In genomic region chr6:72538562-72539031, GRCm38 (mm10) we compare ENCODE assay signal across 8 mouse cellular contexts. TPM values are rescaled to one million over a fixed set of nuclear protein-coding genes. Genes with fewer than 3 reads are reported as not detected.
DNase-seq lines count a peak whose midpoint lies in the region; ATAC-seq and TF ChIP-seq lines count a peak whose summit lies in the region.

No protein-coding gene starts in this region.

- H3ac ChIP-seq in myocyte (ENCODE audit: control insufficient read depth, insufficient read length) = no peak overlapping the region

- H3K27ac ChIP-seq in heart, embryonic 11.5 days (ENCODE audit: low read depth, low read length) = no peak overlapping the region
- H3K27ac ChIP-seq in kidney, embryonic 16.5 days (ENCODE audit: low read length) = 0 out of 2 replicates have a peak overlapping the region, but pooled peaks have one; percentile 68
- H3K27ac ChIP-seq in liver, adult 2 months (replicated peaks; ENCODE audit: insufficient read depth, low read depth, low read length) = peak overlapping the region; percentile 68

- WGBS in heart, embryonic 11.5 days (ENCODE audit: insufficient replicate concordance) = 2% methylated on average over 16 of the region's 16 CpGs
- 2% methylated on average over 16 of the region's 16 CpGs for WGBS in kidney, embryonic 16.5 days
- WGBS in liver, adult 2 months = 3% methylated on average over 16 of the region's 16 CpGs

- no peaks in the 10 kb centered on the region for H3K36me3 ChIP-seq in heart, embryonic 11.5 days (ENCODE audit: control insufficient read depth, insufficient read depth, low read length)
- no peaks in the 10 kb centered on the region for H3K36me3 ChIP-seq in kidney, embryonic 16.5 days (ENCODE audit: insufficient read depth, low read length)
- no peaks in the 10 kb centered on the region for H3K36me3 ChIP-seq in liver, adult 2 months (ENCODE audit: control insufficient read depth, insufficient read depth, low read length)
- H3K36me3 ChIP-seq in myocyte (ENCODE audit: control insufficient read depth, insufficient read depth) = no peaks in the 10 kb centered on the region
- H3K36me3 ChIP-seq in splenic B cell, adult 2 months (ENCODE audit: control insufficient read depth, insufficient read depth, low read length, poor library complexity, severe bottlenecking) = no peaks in the 10 kb centered on the region

- H3K4me2 ChIP-seq in heart, embryonic 11.5 days = peak overlapping the region; percentile 77
- peak overlapping the region; percentile 63 for H3K4me2 ChIP-seq in kidney, embryonic 16.5 days (replicated peaks; ENCODE audit: low read depth, low read length)
- H3K4me2 ChIP-seq in myocyte (ENCODE audit: low read depth) = peak overlapping the region; percentile 77

- ATAC-seq in erythroblast, adult 5-6 weeks (replicated peaks; ENCODE audit: low FRiP score, poor library complexity, severe bottlenecking) = peak; percentile 84
- peak; percentile 88 for ATAC-seq in heart, embryonic 11.5 days (replicated peaks; ENCODE audit: insufficient number of reproducible peaks, low FRiP score, low TSS enrichment)
- ATAC-seq in kidney, embryonic 16.5 days (ENCODE audit: low FRiP score, low TSS enrichment) = peak; percentile 96

- H3K27me3 ChIP-seq in heart, embryonic 11.5 days (ENCODE audit: control insufficient read depth, insufficient read depth, low read length) = no peaks in the 10 kb centered on the region
- H3K27me3 ChIP-seq in kidney, embryonic 16.5 days (ENCODE audit: insufficient read depth, low read length) = no peaks in the 10 kb centered on the region
- no peaks in the 10 kb centered on the region for H3K27me3 ChIP-seq in liver, adult 2 months (ENCODE audit: control insufficient read depth, insufficient read depth, low read length)
- no peaks in the 10 kb centered on the region for H3K27me3 ChIP-seq in myocyte (ENCODE audit: control insufficient read depth, insufficient read depth, insufficient read length)
- no peaks in the 10 kb centered on the region for H3K27me3 ChIP-seq in splenic B cell, adult 2 months (ENCODE audit: control insufficient read depth, insufficient read depth, low read length, poor library complexity, severe bottlenecking)

- no peaks in the 10 kb centered on the region for H3K9me3 ChIP-seq in heart, embryonic 11.5 days (replicated peaks; ENCODE audit: control insufficient read depth, low read length)
- H3K9me3 ChIP-seq in kidney, embryonic 16.5 days (ENCODE audit: low read length) = no peaks in the 10 kb centered on the region

- no peaks in the 10 kb centered on the region for H3K79me2 ChIP-seq in liver, adult 2 months (ENCODE audit: control insufficient read depth, insufficient read depth, low read length)
- H3K79me2 ChIP-seq in myocyte (ENCODE audit: control insufficient read depth, insufficient read depth) = no peaks in the 10 kb centered on the region

- H3K9ac ChIP-seq in heart, embryonic 11.5 days (ENCODE audit: low read depth, low read length) = peak overlapping the region; percentile 65
- peak overlapping the region; percentile 74 for H3K9ac ChIP-seq in kidney, embryonic 16.5 days (replicated peaks; ENCODE audit: low read length)
- peak overlapping the region; percentile 83 for H3K9ac ChIP-seq in liver, adult 2 months (ENCODE audit: low read depth, low read length)

- H3K4me1 ChIP-seq in heart, embryonic 11.5 days (ENCODE audit: control insufficient read depth, insufficient read depth, low read length) = no peaks in the 10 kb centered on the region
- peaks cover 19% of the 10 kb centered on the region for H3K4me1 ChIP-seq in kidney, embryonic 16.5 days (ENCODE audit: insufficient read depth, low read length)
- 0 out of 2 replicates have a peak, but pooled peaks cover 3% of the 10 kb centered on the region for H3K4me1 ChIP-seq in liver, adult 2 months (ENCODE audit: control insufficient read depth, insufficient read depth, low read length)

- H3K4me3 ChIP-seq in heart, embryonic 11.5 days (ENCODE audit: low read depth, low read length) = peak overlapping the region; percentile 56
- H3K4me3 ChIP-seq in kidney, embryonic 16.5 days (ENCODE audit: low read length) = peak overlapping the region; percentile 58
- H3K4me3 ChIP-seq in liver, adult 2 months (ENCODE audit: insufficient read depth, low read depth, low read length) = peak overlapping the region; percentile 74
- H3K4me3 ChIP-seq in myocyte = peak overlapping the region; percentile 25

- TF ChIP-seq CTCF in liver, adult 2 months (IDR thresholded peaks at IDR 0.05; ENCODE audit: low read depth, low read length) = no peak

- DNase-seq in B cell, adult 2 months = peak; percentile 83 to 86
- peak; percentile 99 for DNase-seq in brain, adult 2 months (ENCODE audit: low read depth, low spot score)
- DNase-seq in liver, adult 2 months (ENCODE audit: extremely low read depth, low read depth, low spot score) = peak; percentile 93
- DNase-seq in splenic B cell, adult 2 months (ENCODE audit: low read depth, low spot score) = peak; percentile 92

- peak; percentile 69; the same call in 1 of the 2 replicates for TF ChIP-seq POLR2A in liver, adult 2 months (IDR thresholded peaks at IDR 0.05; ENCODE audit: extremely low read depth, insufficient read depth, low read length)
- peak; percentile 60 for TF ChIP-seq POLR2A in myocyte (IDR thresholded peaks at IDR 0.05; ENCODE audit: insufficient read length, low read depth)

TF ChIP-seq in myocyte, 11 proteins besides CTCF, POLR2A, EP300 and RAD21:
- TF ChIP-seq TCF12 (IDR thresholded peaks at IDR 0.05; ENCODE audit: insufficient read depth, poor library complexity, severe bottlenecking) (no peak), POLR2AphosphoS2 (IDR thresholded peaks at IDR 0.05; ENCODE audit: insufficient read length, low read depth) (peak; percentile 66)

RNA-seq across cellular contexts. Expression of gene Capg, which starts 5.6 kb away (rescaled TPM):
- 10.2 and 21.1 TPM in 2 replicates for total RNA-seq in erythroblast, adult 5-6 weeks (2015; ENCODE audit: low replicate concordance)
- 22.2 and 29.0 TPM in 2 replicates for total RNA-seq in erythroblast, adult 5-6 weeks (2017; ENCODE audit: low replicate concordance)
- polyA plus RNA-seq in heart, embryonic 11.5 days (2014; fragmentation: Nextera tagmentation; extraction: Ambion mirVana) = 22.7 and 25.9 TPM in 2 replicates
- polyA plus RNA-seq in kidney, embryonic 16.5 days (2015; fragmentation: Nextera tagmentation; extraction: Ambion mirVana) = 83.1 and 94.3 TPM in 2 replicates
- total RNA-seq in liver, adult 2 months (2014; rRNA removed) = 3.9 and 4.3 TPM in 2 replicates
- polyA plus RNA-seq in liver, adult 2 months (2012; rRNA removed) = 2.2 and 2.8 TPM in 2 replicates
- polyA plus RNA-seq in myocyte (2012; fragmentation: generic; extraction: Trizol) = 394 TPM

RNA-seq across cellular contexts. Expression of gene Sh2d6, which starts 17.1 kb away (rescaled TPM):
- total RNA-seq in erythroblast, adult 5-6 weeks (2015; ENCODE audit: low replicate concordance) = not detected in 2 replicates
- total RNA-seq in erythroblast, adult 5-6 weeks (2017; ENCODE audit: low replicate concordance) = not detected in 2 replicates
- not detected in 2 replicates for polyA plus RNA-seq in heart, embryonic 11.5 days (2014; fragmentation: Nextera tagmentation; extraction: Ambion mirVana)
- polyA plus RNA-seq in kidney, embryonic 16.5 days (2015; fragmentation: Nextera tagmentation; extraction: Ambion mirVana) = 0.17 TPM in 1 of 2 replicates, not detected in the other
- not detected in 2 replicates for total RNA-seq in liver, adult 2 months (2014; rRNA removed)
- polyA plus RNA-seq in liver, adult 2 months (2012; rRNA removed) = not detected in 2 replicates
- 1.1 TPM for polyA plus RNA-seq in myocyte (2012; fragmentation: generic; extraction: Trizol)

RNA-seq across cellular contexts. Expression of gene Elmod3, which starts 59.6 kb away (rescaled TPM):
- total RNA-seq in erythroblast, adult 5-6 weeks (2015; ENCODE audit: low replicate concordance) = 2.1 and 5.6 TPM in 2 replicates
- total RNA-seq in erythroblast, adult 5-6 weeks (2017; ENCODE audit: low replicate concordance) = 0.85 and 6.0 TPM in 2 replicates
- polyA plus RNA-seq in heart, embryonic 11.5 days (2014; fragmentation: Nextera tagmentation; extraction: Ambion mirVana) = 10.5 and 12.1 TPM in 2 replicates
- 18.9 and 19.5 TPM in 2 replicates for polyA plus RNA-seq in kidney, embryonic 16.5 days (2015; fragmentation: Nextera tagmentation; extraction: Ambion mirVana)
- 7.6 and 9.5 TPM in 2 replicates for total RNA-seq in liver, adult 2 months (2014; rRNA removed)
- 14.7 and 16.0 TPM in 2 replicates for polyA plus RNA-seq in liver, adult 2 months (2012; rRNA removed)
- polyA plus RNA-seq in myocyte (2012; fragmentation: generic; extraction: Trizol) = 6.4 TPM

RNA-seq across cellular contexts. Expression of gene Retsat, which starts 59.7 kb away (rescaled TPM):
- 1.7 and 4.0 TPM in 2 replicates for total RNA-seq in erythroblast, adult 5-6 weeks (2015; ENCODE audit: low replicate concordance)
- 3.5 and 3.8 TPM in 2 replicates for total RNA-seq in erythroblast, adult 5-6 weeks (2017; ENCODE audit: low replicate concordance)
- 13.9 and 16.2 TPM in 2 replicates for polyA plus RNA-seq in heart, embryonic 11.5 days (2014; fragmentation: Nextera tagmentation; extraction: Ambion mirVana)
- 33.8 and 36.0 TPM in 2 replicates for polyA plus RNA-seq in kidney, embryonic 16.5 days (2015; fragmentation: Nextera tagmentation; extraction: Ambion mirVana)
- 151 and 180 TPM in 2 replicates for total RNA-seq in liver, adult 2 months (2014; rRNA removed)
- 303 and 340 TPM in 2 replicates for polyA plus RNA-seq in liver, adult 2 months (2012; rRNA removed)
- 14.9 TPM for polyA plus RNA-seq in myocyte (2012; fragmentation: generic; extraction: Trizol)
